Mouse (Mus musculus): ENCODE measurements at regions not wholly inside any gene's neighbourhood (a gene's known extent, or its start where the extent isn't known, plus 50 kb on each side); places are given as distances from the start of the nearest gene placed in this dataset.

DNA sequence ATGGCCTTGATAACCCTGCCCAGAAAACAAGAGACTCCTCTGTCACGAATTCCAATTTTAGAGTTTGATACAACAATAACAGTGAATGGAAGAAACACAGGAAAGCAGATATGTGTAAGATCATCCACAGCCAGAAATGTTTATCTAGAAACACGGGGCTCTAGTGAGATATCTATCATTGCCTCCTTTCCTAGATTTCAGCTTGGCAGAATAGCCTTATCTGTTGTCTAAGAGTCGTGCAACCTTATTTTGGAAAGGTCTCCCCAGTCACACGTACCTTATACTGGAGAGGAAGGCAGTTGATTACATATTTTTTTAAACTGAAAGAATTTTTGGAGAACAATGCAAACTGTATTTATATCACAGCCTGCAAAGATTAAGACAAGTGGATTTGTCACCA, 61.6 kb downstream of the Gm10295 start:
- no peak for ATAC-seq (ENCODE audit: insufficient read depth, low FRiP score)
- 45% methylated on average over 4 of the region's 4 CpGs for WGBS
- Histone ChIP-seq H3K27ac (ENCODE audit: low read length) (no peak overlapping the region), H3K4me3 (replicated peaks; ENCODE audit: low read length) (no peak overlapping the region), H3K27me3 (ENCODE audit: control insufficient read depth, insufficient read depth, low read length) (no peaks in the 10 kb centered on the region), H3K9ac (ENCODE audit: low read length) (no peak overlapping the region), H3K9me3 (replicated peaks; ENCODE audit: control insufficient read depth, low read length) (no peaks in the 10 kb centered on the region), H3K4me2 (ENCODE audit: low read depth, low read length) (no peak overlapping the region), H3K36me3 (ENCODE audit: control insufficient read depth, insufficient read depth, low read length) (no peaks in the 10 kb centered on the region), H3K4me1 (ENCODE audit: control insufficient read depth, insufficient read depth, low read length) (no peaks in the 10 kb centered on the region)

DNA sequence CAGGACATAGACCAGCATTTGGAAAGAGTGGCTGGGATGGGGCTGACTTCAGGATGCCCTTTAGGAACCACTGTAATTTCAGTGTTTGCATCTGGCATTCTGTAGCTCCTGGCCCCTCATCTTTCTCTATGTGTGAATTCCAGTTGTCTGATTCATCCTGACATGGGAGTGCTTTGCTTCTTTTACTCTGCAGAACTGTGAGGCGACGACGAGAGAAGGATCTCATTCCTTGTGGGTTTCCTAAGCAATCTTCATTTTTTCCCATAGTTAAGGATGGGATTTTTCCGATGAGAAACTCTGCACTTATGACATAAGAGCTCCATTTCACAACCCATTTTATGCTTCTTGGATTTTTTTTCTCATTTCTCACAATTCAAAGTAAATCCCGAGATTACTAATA, 62.0 kb downstream of the Gm10295 start:
- Histone ChIP-seq H3K4me2 (ENCODE audit: low read depth, low read length) (no peak overlapping the region), H3K27me3 (ENCODE audit: control insufficient read depth, insufficient read depth, low read length) (no peaks in the 10 kb centered on the region), H3K9ac (ENCODE audit: low read length) (no peak overlapping the region), H3K27ac (ENCODE audit: low read length) (no peak overlapping the region), H3K9me3 (replicated peaks; ENCODE audit: control insufficient read depth, low read length) (no peaks in the 10 kb centered on the region), H3K4me1 (ENCODE audit: control insufficient read depth, insufficient read depth, low read length) (no peaks in the 10 kb centered on the region), H3K36me3 (ENCODE audit: control insufficient read depth, insufficient read depth, low read length) (no peaks in the 10 kb centered on the region), H3K4me3 (replicated peaks; ENCODE audit: low read length) (no peak overlapping the region)
- ATAC-seq (ENCODE audit: insufficient read depth, low FRiP score) = no peak
- 55% methylated on average over 5 of the region's 5 CpGs for WGBS

DNA sequence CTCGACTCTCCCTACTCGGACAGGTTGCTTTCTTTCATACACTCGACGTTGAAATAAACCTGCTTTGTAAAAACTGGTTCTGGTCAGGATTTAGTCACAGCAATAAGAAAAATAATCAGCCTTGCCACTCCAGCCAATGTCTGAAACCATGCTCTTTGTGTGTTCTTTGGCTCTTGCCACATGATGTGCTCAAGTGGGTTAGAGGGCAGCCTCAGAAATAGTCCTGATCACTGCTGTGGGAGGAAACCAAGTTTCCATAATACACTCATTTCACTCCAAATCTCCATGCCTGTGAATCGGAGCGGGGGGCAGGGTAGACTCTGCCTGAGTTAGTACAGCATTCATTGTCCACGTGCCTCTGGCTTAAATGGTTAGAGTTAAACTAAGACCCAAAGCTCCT, 63.8 kb downstream of the Gm10295 start:
- Histone ChIP-seq H3K4me3 (replicated peaks; ENCODE audit: low read length) (no peak overlapping the region), H3K27me3 (ENCODE audit: control insufficient read depth, insufficient read depth, low read length) (no peaks in the 10 kb centered on the region), H3K9ac (ENCODE audit: low read length) (no peak overlapping the region), H3K27ac (ENCODE audit: low read length) (no peak overlapping the region), H3K4me2 (ENCODE audit: low read depth, low read length) (no peak overlapping the region), H3K4me1 (ENCODE audit: control insufficient read depth, insufficient read depth, low read length) (no peaks in the 10 kb centered on the region), H3K36me3 (ENCODE audit: control insufficient read depth, insufficient read depth, low read length) (no peaks in the 10 kb centered on the region), H3K9me3 (replicated peaks; ENCODE audit: control insufficient read depth, low read length) (no peaks in the 10 kb centered on the region)
- 84% methylated on average over 7 of the region's 7 CpGs for WGBS
- no peak for ATAC-seq (ENCODE audit: insufficient read depth, low FRiP score)

DNA sequence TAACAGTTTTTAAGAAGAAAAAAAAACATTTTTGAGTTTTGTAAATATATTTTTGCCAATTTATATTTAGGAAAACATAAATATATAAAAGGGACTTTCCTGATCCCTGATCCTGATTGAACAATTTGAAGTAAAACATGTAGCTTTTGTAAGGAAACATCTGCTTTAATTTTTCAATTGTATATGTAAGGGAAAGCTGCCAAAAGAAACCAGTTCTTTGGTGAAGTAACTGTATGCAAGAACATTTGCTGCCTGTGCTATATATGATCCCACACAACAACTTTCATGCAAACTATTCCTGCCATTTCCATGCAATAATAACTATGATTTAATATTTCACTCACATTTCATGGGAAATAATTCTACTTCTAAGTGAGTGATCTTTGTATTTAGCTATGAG, 67.0 kb downstream of the Gm10295 start:
- Histone ChIP-seq H3K4me3 (replicated peaks; ENCODE audit: low read length) (no peak overlapping the region), H3K27ac (ENCODE audit: low read length) (no peak overlapping the region), H3K9ac (ENCODE audit: low read length) (no peak overlapping the region), H3K4me1 (ENCODE audit: control insufficient read depth, insufficient read depth, low read length) (no peaks in the 10 kb centered on the region), H3K4me2 (ENCODE audit: low read depth, low read length) (no peak overlapping the region), H3K36me3 (ENCODE audit: control insufficient read depth, insufficient read depth, low read length) (no peaks in the 10 kb centered on the region), H3K9me3 (replicated peaks; ENCODE audit: control insufficient read depth, low read length) (no peaks in the 10 kb centered on the region), H3K27me3 (ENCODE audit: control insufficient read depth, insufficient read depth, low read length) (no peaks in the 10 kb centered on the region)
- no peak for ATAC-seq (ENCODE audit: insufficient read depth, low FRiP score)

DNA sequence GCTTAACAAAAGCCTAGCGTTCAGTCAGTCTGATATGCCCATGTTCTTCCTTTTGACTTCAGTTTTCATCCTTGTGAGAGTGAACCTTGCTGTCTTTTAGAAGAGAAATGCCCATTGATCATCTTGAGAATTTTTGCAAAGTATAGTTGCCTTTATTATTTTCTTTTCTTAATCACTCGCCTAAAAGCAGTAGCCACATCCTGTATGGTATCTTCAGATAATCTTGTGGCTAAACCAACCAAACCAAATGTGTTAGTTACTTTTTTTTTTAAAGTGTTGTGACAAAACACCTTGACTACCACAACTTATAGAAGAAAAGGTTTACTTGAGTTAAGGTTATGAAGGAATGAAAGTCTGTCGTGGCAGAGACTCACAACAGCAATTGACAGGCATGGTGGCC, 67.9 kb downstream of the Gm10295 start:
- Histone ChIP-seq H3K27me3 (ENCODE audit: control insufficient read depth, insufficient read depth, low read length) (no peaks in the 10 kb centered on the region), H3K4me2 (ENCODE audit: low read depth, low read length) (no peak overlapping the region), H3K4me1 (ENCODE audit: control insufficient read depth, insufficient read depth, low read length) (no peaks in the 10 kb centered on the region), H3K4me3 (replicated peaks; ENCODE audit: low read length) (no peak overlapping the region), H3K9me3 (replicated peaks; ENCODE audit: control insufficient read depth, low read length) (no peaks in the 10 kb centered on the region), H3K36me3 (ENCODE audit: control insufficient read depth, insufficient read depth, low read length) (no peaks in the 10 kb centered on the region), H3K27ac (ENCODE audit: low read length) (no peak overlapping the region), H3K9ac (ENCODE audit: low read length) (no peak overlapping the region)
- no peak for ATAC-seq (ENCODE audit: insufficient read depth, low FRiP score)
- WGBS = 90% methylated on average over 3 of the region's 3 CpGs

DNA sequence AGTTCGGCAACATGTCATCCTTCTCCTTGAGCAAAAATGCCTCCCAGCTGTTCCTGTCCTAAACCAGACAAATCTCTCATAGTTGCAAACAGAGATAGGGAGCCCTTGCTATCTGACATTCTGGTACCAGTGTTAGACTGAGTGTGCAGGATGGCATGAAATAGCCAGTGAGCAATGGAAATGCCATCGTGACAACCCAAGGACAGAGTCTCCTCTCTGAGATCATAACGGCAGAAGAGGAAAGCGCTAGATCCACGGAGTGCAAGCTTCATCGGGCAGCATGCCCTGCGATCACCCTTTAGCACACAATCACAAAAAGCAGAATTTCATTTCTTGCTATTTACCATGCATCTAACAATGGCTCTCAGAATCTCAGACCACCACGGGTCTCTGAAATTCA, 85.2 kb downstream of the Gm10295 start:
- Histone ChIP-seq H3K9me3 (replicated peaks; ENCODE audit: control insufficient read depth, low read length) (no peaks in the 10 kb centered on the region), H3K4me1 (ENCODE audit: control insufficient read depth, insufficient read depth, low read length) (no peaks in the 10 kb centered on the region), H3K27ac (ENCODE audit: low read length) (no peak overlapping the region), H3K36me3 (ENCODE audit: control insufficient read depth, insufficient read depth, low read length) (no peaks in the 10 kb centered on the region), H3K4me3 (replicated peaks; ENCODE audit: low read length) (no peak overlapping the region), H3K27me3 (ENCODE audit: control insufficient read depth, insufficient read depth, low read length) (no peaks in the 10 kb centered on the region), H3K4me2 (ENCODE audit: low read depth, low read length) (no peak overlapping the region), H3K9ac (ENCODE audit: low read length) (no peak overlapping the region)
- WGBS = 77% methylated on average over 8 of the region's 8 CpGs
- no peak for ATAC-seq (ENCODE audit: insufficient read depth, low FRiP score)

DNA sequence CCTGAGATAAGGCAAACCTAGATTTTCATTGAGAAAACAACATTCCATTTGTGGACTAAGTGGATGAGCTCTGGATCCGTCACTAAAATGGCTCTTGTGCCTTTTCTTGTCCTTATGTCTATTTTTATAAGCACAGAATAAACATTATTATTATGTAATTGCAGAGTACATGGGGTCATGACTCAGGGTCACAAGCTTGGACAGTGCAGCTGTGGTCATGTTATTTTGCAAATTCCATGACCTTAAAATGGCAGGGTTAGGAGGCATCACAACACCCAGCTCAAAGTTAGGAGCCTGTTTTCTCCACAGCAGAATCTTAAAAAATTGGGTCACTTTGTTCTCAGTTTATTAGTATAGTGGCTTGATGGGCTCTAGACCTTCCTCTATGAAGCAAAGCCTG, 87.2 kb downstream of the Gm10295 start:
- WGBS = 61% methylated on average over 1 of the region's 1 CpGs
- Histone ChIP-seq H3K4me3 (replicated peaks; ENCODE audit: low read length) (no peak overlapping the region), H3K9ac (ENCODE audit: low read length) (no peak overlapping the region), H3K4me2 (ENCODE audit: low read depth, low read length) (no peak overlapping the region), H3K27me3 (ENCODE audit: control insufficient read depth, insufficient read depth, low read length) (no peaks in the 10 kb centered on the region), H3K9me3 (replicated peaks; ENCODE audit: control insufficient read depth, low read length) (no peaks in the 10 kb centered on the region), H3K4me1 (ENCODE audit: control insufficient read depth, insufficient read depth, low read length) (no peaks in the 10 kb centered on the region), H3K27ac (ENCODE audit: low read length) (no peak overlapping the region), H3K36me3 (ENCODE audit: control insufficient read depth, insufficient read depth, low read length) (no peaks in the 10 kb centered on the region)
- ATAC-seq (ENCODE audit: insufficient read depth, low FRiP score) = no peak

DNA sequence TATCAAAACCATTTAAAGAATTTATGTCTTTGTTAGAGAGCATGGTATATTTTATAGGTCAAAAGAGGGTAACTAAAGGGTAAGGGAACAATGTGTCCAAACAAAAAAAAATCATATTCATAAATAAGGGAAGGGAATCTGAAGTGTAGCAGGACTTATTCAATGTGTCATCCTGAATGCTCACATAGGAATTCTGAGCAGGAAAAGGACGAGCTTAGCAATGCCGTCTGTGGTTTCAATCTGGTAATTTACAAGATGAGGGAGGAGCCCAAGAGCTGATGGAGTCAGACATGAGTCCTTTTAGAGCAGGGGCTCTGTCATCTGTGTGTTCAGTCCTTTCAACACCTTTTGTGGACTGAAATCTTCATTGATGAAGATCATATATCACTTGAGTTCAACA, 101.6 kb downstream of the Gm10295 start:
- WGBS = 41% methylated on average over 2 of the region's 2 CpGs
- no peaks in the 10 kb centered on the region for H3K4me1 ChIP-seq (ENCODE audit: control insufficient read depth, insufficient read depth, low read length)
- no peak overlapping the region for H3K27ac ChIP-seq (ENCODE audit: low read length)
- no peak for ATAC-seq (ENCODE audit: insufficient read depth, low FRiP score)
- H3K36me3 ChIP-seq (ENCODE audit: control insufficient read depth, insufficient read depth, low read length) = no peaks in the 10 kb centered on the region
- H3K9me3 ChIP-seq (replicated peaks; ENCODE audit: control insufficient read depth, low read length) = no peaks in the 10 kb centered on the region
- H3K4me2 ChIP-seq (ENCODE audit: low read depth, low read length) = no peak overlapping the region
- no peak overlapping the region for H3K9ac ChIP-seq (ENCODE audit: low read length)
- H3K4me3 ChIP-seq (replicated peaks; ENCODE audit: low read length) = no peak overlapping the region
- no peaks in the 10 kb centered on the region for H3K27me3 ChIP-seq (ENCODE audit: control insufficient read depth, insufficient read depth, low read length)

DNA sequence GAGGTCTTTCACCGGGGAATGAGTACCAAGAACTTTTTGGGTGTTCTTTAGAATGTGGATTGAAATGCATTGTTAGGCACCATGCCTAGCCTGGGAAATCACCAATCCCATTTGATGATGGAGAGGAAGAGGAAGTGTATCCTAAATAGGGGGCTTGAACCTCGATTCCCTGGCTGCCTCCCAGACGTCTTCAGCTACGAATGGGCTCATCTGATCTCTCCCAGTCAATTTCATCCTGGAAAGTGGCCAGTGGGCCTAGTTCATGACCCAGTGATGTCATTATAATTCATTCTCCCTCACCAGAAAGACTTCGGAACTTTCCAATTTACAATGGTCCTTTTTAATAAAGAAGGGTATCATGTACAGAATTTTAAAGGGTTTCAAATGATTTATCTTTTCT, 102.1 kb downstream of the Gm10295 start:
- H3K27ac ChIP-seq (ENCODE audit: low read length) = no peak overlapping the region
- H3K4me3 ChIP-seq (replicated peaks; ENCODE audit: low read length) = no peak overlapping the region
- no peaks in the 10 kb centered on the region for H3K9me3 ChIP-seq (replicated peaks; ENCODE audit: control insufficient read depth, low read length)
- H3K36me3 ChIP-seq (ENCODE audit: control insufficient read depth, insufficient read depth, low read length) = no peaks in the 10 kb centered on the region
- no peak overlapping the region for H3K9ac ChIP-seq (ENCODE audit: low read length)
- H3K4me1 ChIP-seq (ENCODE audit: control insufficient read depth, insufficient read depth, low read length) = no peaks in the 10 kb centered on the region
- 38% methylated on average over 5 of the region's 5 CpGs for WGBS
- H3K27me3 ChIP-seq (ENCODE audit: control insufficient read depth, insufficient read depth, low read length) = no peaks in the 10 kb centered on the region
- no peak for ATAC-seq (ENCODE audit: insufficient read depth, low FRiP score)
- no peak overlapping the region for H3K4me2 ChIP-seq (ENCODE audit: low read depth, low read length)

DNA sequence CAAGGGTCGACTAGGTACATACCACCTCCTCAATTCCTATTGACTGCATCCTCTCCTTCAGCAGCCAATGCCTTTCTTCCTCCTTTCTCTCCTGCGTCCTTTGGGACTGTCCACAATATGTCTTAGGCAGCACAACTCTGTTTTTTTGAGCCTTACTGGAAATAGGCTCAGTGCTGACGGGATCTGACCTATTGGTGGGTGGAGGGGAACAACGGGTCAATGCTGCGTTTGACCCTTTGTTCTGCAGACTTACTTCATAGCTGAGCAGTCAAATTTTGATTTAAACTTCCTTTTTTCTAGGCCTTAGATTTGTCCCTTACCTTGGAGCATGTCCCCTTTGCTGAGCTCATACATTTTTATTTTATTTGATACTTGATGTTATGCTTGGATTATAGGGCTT, 103.4 kb downstream of the Gm10295 start:
- Histone ChIP-seq H3K4me2 (ENCODE audit: low read depth, low read length) (no peak overlapping the region), H3K9me3 (replicated peaks; ENCODE audit: control insufficient read depth, low read length) (no peaks in the 10 kb centered on the region), H3K27me3 (ENCODE audit: control insufficient read depth, insufficient read depth, low read length) (no peaks in the 10 kb centered on the region), H3K36me3 (ENCODE audit: control insufficient read depth, insufficient read depth, low read length) (no peaks in the 10 kb centered on the region), H3K4me1 (ENCODE audit: control insufficient read depth, insufficient read depth, low read length) (no peaks in the 10 kb centered on the region), H3K9ac (ENCODE audit: low read length) (no peak overlapping the region), H3K4me3 (replicated peaks; ENCODE audit: low read length) (no peak overlapping the region), H3K27ac (ENCODE audit: low read length) (no peak overlapping the region)
- WGBS = 74% methylated on average over 5 of the region's 5 CpGs
- no peak for ATAC-seq (ENCODE audit: insufficient read depth, low FRiP score)
